Mouse (Mus musculus): ENCODE data around the gene Fbxl16. TPM values are rescaled to one million over a fixed set of nuclear protein-coding genes. Genes with fewer than 3 reads are reported as not detected.
A peak's percentile ranks its signal among the peaks of the same experiment; 100 is the strongest.

Gene Fbxl16
- 0.07 TPM in 1 of 2 replicates, not detected in the other for total RNA-seq (2014; rRNA removed)
- polyA plus RNA-seq (2012; rRNA removed) = 0.12 and 0.33 TPM in 2 replicates

DNA sequence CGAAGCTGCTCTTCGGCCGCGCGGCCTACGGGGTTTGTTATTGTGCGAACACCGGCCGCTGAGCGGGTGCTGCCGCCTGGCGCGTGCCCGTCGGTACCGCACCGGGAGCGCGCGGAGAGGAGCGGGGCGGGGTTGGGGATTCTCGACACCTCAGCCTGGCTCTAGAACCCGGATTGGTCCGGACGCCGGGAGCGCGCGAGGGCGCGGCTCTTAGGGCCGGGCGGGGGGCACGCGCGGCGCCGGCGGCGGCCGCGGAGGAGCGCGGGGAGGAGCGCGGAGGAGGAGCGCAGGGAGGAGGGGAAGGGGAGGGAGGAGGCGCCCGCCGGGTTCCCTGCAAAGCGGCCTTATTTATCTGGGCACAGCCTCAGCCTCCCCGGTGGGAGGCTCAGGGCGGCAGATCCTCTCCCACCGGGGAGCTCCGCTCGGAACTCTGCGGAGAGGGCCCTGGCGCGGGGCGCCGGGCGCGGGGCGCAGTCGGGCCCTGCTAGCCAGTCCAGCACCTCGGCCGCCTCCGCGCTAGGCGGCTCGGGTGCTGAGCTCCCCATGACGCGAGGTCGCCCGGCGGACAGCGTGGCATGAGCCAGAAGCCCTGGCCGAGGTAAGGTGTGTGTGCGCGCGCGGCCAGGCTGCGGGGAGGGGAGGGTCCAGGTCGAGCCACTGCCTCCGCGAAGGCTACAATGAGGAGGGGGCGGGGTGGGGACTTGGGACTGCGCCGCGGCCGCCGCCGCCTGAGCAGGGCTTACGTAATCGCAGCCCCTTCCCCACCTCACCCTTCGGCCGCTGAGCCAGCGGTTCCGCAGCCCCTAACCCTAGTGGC, at the start of gene Fbxl16:
TSS of gene Fbxl16 (plus strand) at position 297 of the 817 bp plus-strand sequence.
- DNase-seq (ENCODE audit: extremely low read depth, low read depth, low spot score) = no peak
- Histone ChIP-seq H3K4me1 (ENCODE audit: control insufficient read depth, insufficient read depth, low read length) (peaks cover 3% of the 10 kb centered on the region; the same call in 1 of the 2 replicates), H3K27ac (replicated peaks; ENCODE audit: insufficient read depth, low read depth, low read length) (no peak within 1 kb of the TSS), H3K36me3 (ENCODE audit: control insufficient read depth, insufficient read depth, low read length) (no peaks in the 10 kb centered on the region), H3K4me3 (ENCODE audit: insufficient read depth, low read depth, low read length) (peak within 1 kb of the TSS; percentile 52; the same call in 1 of the 2 replicates), H3K79me2 (ENCODE audit: control insufficient read depth, insufficient read depth, low read length) (no peaks in the 10 kb centered on the region), H3K27me3 (ENCODE audit: control insufficient read depth, insufficient read depth, low read length) (peaks cover 13% of the 10 kb centered on the region), H3K9ac (ENCODE audit: low read depth, low read length) (peak within 1 kb of the TSS; percentile 45)
- WGBS = 1% methylated on average over 97 of the region's 100 CpGs
- no peak for TF ChIP-seq CTCF (IDR thresholded peaks at IDR 0.05; ENCODE audit: low read depth, low read length)
- no peak for TF ChIP-seq POLR2A (IDR thresholded peaks at IDR 0.05; ENCODE audit: extremely low read depth, insufficient read depth, low read length)

DNA sequence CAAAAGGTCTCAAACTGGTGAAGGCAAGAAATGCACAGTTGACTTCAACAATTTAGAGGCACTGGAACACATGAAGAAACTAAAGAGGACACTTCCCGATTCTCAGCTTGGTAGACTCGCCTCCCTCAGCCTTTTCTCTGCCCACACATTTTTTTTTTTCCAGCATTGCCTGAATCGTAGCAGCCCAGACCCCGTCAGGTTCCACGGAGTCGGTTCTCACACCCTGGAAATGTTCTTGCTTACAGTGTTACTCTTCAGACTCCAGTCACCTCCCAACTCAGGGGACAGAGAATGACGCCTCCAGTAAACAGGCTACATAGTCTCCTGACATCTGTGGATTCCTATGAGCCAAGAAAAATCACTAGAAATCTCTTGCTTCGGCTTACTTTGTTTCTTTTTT, 48.7 kb upstream of the Fbxl16 start:
- Histone ChIP-seq H3K4me1 (ENCODE audit: control insufficient read depth, insufficient read depth, low read length) (no peaks in the 10 kb centered on the region), H3K36me3 (ENCODE audit: control insufficient read depth, insufficient read depth, low read length) (no peaks in the 10 kb centered on the region), H3K9ac (ENCODE audit: low read depth, low read length) (no peak overlapping the region), H3K27ac (replicated peaks; ENCODE audit: insufficient read depth, low read depth, low read length) (no peak overlapping the region), H3K79me2 (ENCODE audit: control insufficient read depth, insufficient read depth, low read length) (no peaks in the 10 kb centered on the region), H3K4me3 (ENCODE audit: insufficient read depth, low read depth, low read length) (no peak overlapping the region), H3K27me3 (ENCODE audit: control insufficient read depth, insufficient read depth, low read length) (no peaks in the 10 kb centered on the region)
- DNase-seq (ENCODE audit: extremely low read depth, low read depth, low spot score) = no peak
- WGBS = 72% methylated on average over 8 of the region's 8 CpGs
- TF ChIP-seq CTCF (IDR thresholded peaks at IDR 0.05; ENCODE audit: low read depth, low read length) (no peak), POLR2A (IDR thresholded peaks at IDR 0.05; ENCODE audit: extremely low read depth, insufficient read depth, low read length) (no peak)

DNA sequence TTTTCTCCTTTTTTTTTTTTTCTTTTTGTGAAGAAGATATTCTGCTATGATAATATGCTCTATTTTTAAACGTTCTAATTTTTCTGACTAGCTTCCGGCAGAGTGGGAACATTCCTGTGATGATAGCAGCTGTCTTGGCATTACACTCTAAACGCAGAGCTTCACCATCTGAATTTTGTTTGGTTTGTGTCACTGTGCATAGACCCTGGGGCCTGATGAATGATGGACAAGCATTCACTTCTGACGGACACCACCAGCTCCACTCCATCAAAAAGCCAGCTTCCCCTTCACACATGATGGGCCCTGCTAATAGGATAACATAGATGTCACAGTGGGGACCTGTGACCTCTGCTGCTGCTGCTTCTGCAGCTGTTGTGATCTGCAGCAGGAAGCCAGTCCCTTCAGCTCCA, 47.3 kb upstream of the Fbxl16 start:
- Histone ChIP-seq H3K27ac (replicated peaks; ENCODE audit: insufficient read depth, low read depth, low read length) (no peak overlapping the region), H3K27me3 (ENCODE audit: control insufficient read depth, insufficient read depth, low read length) (no peaks in the 10 kb centered on the region), H3K79me2 (ENCODE audit: control insufficient read depth, insufficient read depth, low read length) (no peaks in the 10 kb centered on the region), H3K4me3 (ENCODE audit: insufficient read depth, low read depth, low read length) (no peak overlapping the region), H3K36me3 (ENCODE audit: control insufficient read depth, insufficient read depth, low read length) (no peaks in the 10 kb centered on the region), H3K9ac (ENCODE audit: low read depth, low read length) (no peak overlapping the region), H3K4me1 (ENCODE audit: control insufficient read depth, insufficient read depth, low read length) (no peaks in the 10 kb centered on the region)
- 40% methylated on average over 4 of the region's 4 CpGs for whole genome bisulfite sequencing
- no peak for DNase-seq (ENCODE audit: extremely low read depth, low read depth, low spot score)
- no peak for TF ChIP-seq CTCF (IDR thresholded peaks at IDR 0.05; ENCODE audit: low read depth, low read length)
- no peak for TF ChIP-seq POLR2A (IDR thresholded peaks at IDR 0.05; ENCODE audit: extremely low read depth, insufficient read depth, low read length)

DNA sequence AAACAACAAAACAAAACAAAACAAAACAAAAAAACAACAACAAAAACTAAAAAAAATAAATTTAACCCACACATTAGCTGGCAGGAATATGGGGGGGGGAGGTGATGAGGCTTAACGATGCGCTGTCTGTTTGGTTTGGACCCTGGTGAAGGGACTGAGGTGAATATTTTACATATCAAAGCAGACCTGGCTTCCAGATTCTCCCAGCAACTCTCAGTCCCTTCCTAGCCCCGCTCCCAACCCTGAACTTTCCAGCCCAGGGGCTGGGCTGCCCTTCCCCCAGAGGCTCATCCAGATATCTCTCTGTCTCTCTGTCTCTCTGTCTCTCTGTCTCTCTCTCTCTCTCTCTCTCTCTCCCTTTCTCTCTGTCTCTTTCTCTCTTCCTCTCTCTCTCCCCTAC, 46.3 kb upstream of the Fbxl16 start:
- WGBS = 43% methylated on average over 3 of the region's 3 CpGs
- Histone ChIP-seq H3K9ac (ENCODE audit: low read depth, low read length) (no peak overlapping the region), H3K79me2 (ENCODE audit: control insufficient read depth, insufficient read depth, low read length) (no peaks in the 10 kb centered on the region), H3K4me3 (ENCODE audit: insufficient read depth, low read depth, low read length) (no peak overlapping the region), H3K4me1 (ENCODE audit: control insufficient read depth, insufficient read depth, low read length) (no peaks in the 10 kb centered on the region), H3K27ac (replicated peaks; ENCODE audit: insufficient read depth, low read depth, low read length) (no peak overlapping the region), H3K36me3 (ENCODE audit: control insufficient read depth, insufficient read depth, low read length) (no peaks in the 10 kb centered on the region), H3K27me3 (ENCODE audit: control insufficient read depth, insufficient read depth, low read length) (no peaks in the 10 kb centered on the region)
- TF ChIP-seq CTCF (IDR thresholded peaks at IDR 0.05; ENCODE audit: low read depth, low read length) (no peak), POLR2A (IDR thresholded peaks at IDR 0.05; ENCODE audit: extremely low read depth, insufficient read depth, low read length) (no peak)
- no peak for DNase-seq (ENCODE audit: extremely low read depth, low read depth, low spot score)

DNA sequence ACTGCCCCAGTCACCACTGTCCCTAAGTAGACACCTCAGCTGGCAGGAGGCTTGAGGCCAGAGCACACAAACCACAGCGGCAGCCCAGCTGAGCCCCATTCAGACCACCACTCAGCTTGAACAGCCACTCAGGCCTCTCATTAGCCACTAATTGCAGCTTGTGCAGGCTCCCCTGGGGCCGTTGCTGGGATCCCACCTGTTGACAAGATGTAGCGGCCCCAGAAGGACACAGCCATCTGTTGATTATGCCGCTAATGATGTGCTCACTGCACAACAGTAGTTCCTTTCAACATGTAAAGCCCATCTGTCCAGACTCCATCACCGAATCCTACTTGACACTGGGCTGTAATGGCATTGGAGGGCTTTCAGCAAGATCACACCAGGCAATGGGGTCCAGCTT, 43.0 kb upstream of the Fbxl16 start:
- H3K27ac ChIP-seq (replicated peaks; ENCODE audit: insufficient read depth, low read depth, low read length) = no peak overlapping the region
- no peaks in the 10 kb centered on the region for H3K27me3 ChIP-seq (ENCODE audit: control insufficient read depth, insufficient read depth, low read length)

DNA sequence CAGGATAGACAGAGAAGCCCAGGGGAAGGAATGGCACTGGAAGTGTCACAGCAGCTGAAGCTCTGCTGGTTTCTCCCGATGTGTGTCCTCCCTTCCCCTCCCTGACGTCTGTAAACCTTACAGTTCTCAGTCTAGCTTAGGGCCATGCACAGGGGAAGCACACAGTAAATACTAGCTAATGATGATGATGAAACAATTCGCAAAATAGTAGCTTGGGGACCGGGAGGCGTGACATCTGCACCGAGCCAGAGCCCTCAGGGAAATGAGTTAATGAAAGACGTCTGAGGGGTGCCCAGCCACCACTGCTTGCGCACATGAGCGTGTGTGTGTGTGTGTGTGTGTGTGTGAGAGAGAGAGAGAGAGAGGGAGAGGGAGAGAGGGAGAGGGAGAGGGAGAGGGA, 39.6 kb upstream of the Fbxl16 start:
- no peak overlapping the region for H3K4me3 ChIP-seq (ENCODE audit: insufficient read depth, low read depth, low read length)
- H3K27me3 ChIP-seq (ENCODE audit: control insufficient read depth, insufficient read depth, low read length) = no peaks in the 10 kb centered on the region
- peaks cover 2% of the 10 kb centered on the region; the same call in 1 of the 2 replicates for H3K4me1 ChIP-seq (ENCODE audit: control insufficient read depth, insufficient read depth, low read length)
- H3K9ac ChIP-seq (ENCODE audit: low read depth, low read length) = no peak overlapping the region
- no peak for TF ChIP-seq POLR2A (IDR thresholded peaks at IDR 0.05; ENCODE audit: extremely low read depth, insufficient read depth, low read length)
- H3K27ac ChIP-seq (replicated peaks; ENCODE audit: insufficient read depth, low read depth, low read length) = no peak overlapping the region
- 63% methylated on average over 9 of the region's 9 CpGs for WGBS
- H3K36me3 ChIP-seq (ENCODE audit: control insufficient read depth, insufficient read depth, low read length) = no peaks in the 10 kb centered on the region
- DNase-seq (ENCODE audit: extremely low read depth, low read depth, low spot score) = no peak
- H3K79me2 ChIP-seq (ENCODE audit: control insufficient read depth, insufficient read depth, low read length) = 0 out of 2 replicates have a peak, but pooled peaks cover 3% of the 10 kb centered on the region

More for the DNA sequence above, 43.0 kb upstream of the Fbxl16 start:
- WGBS = 80% methylated on average over 5 of the region's 5 CpGs
- Histone ChIP-seq H3K9ac (ENCODE audit: low read depth, low read length) (no peak overlapping the region), H3K36me3 (ENCODE audit: control insufficient read depth, insufficient read depth, low read length) (no peaks in the 10 kb centered on the region), H3K4me3 (ENCODE audit: insufficient read depth, low read depth, low read length) (no peak overlapping the region), H3K4me1 (ENCODE audit: control insufficient read depth, insufficient read depth, low read length) (no peaks in the 10 kb centered on the region), H3K79me2 (ENCODE audit: control insufficient read depth, insufficient read depth, low read length) (no peaks in the 10 kb centered on the region)
- no peak for TF ChIP-seq CTCF (IDR thresholded peaks at IDR 0.05; ENCODE audit: low read depth, low read length)
- TF ChIP-seq POLR2A (IDR thresholded peaks at IDR 0.05; ENCODE audit: extremely low read depth, insufficient read depth, low read length) = no peak
- no peak for DNase-seq (ENCODE audit: extremely low read depth, low read depth, low spot score)

Measured in liver, adult 2 months (tissue).